Mouse (Mus musculus) megakaryocyte, embryonic 14.5 days (primary cell): ENCODE data around the gene Gm28047. TPM values are rescaled to one million over a fixed set of nuclear protein-coding genes. Genes with fewer than 3 reads are reported as not detected.

Experiments
- H3K27me3 ChIP-seq: replicated peaks from 2 replicates; pipeline ENCODE3; 2012; ENCODE audit warnings: inconsistent platforms
- H3K36me3 ChIP-seq: replicated peaks from 2 replicates; pipeline ENCODE3; 2012; ENCODE audit warnings: low read length, inconsistent platforms, mixed read lengths
- H3K4me1 ChIP-seq: 2 replicates; pipeline ENCODE4 v1.6.1; 2012; ENCODE audit warnings: inconsistent platforms
- H3K4me3 ChIP-seq: replicated peaks from 2 replicates; pipeline ENCODE3; 2012; ENCODE audit warnings: moderate library complexity, mild to moderate bottlenecking, inconsistent platforms
- H3K9me3 ChIP-seq: 2 replicates; pipeline ENCODE4 v1.6.1; 2012; ENCODE audit warnings: inconsistent platforms
- FLI1 ChIP-seq: IDR thresholded peaks from 2 replicates; pipeline ENCODE4 v1.6.1; 2012; ENCODE audit warnings: low read length, inconsistent platforms, mixed read lengths
- GATA1 ChIP-seq: IDR thresholded peaks from 3 replicates; pipeline ENCODE4 v1.6.1; 2012; ENCODE audit warnings: mixed read lengths, low read length, inconsistent platforms, borderline replicate concordance
- polyA plus RNA-seq: library from polyadenylated mRNA; stranded (reverse); fragments of >175 nt; gene quantifications from 2 replicates; pipeline ENCODE4 v1.2.3, GENCODE M21; 2012; ENCODE audit warnings: low replicate concordance; ENCODE audit not compliant: insufficient read depth

Gene Gm28047
- polyA plus RNA-seq, 1 experiment: not detected

DNA sequence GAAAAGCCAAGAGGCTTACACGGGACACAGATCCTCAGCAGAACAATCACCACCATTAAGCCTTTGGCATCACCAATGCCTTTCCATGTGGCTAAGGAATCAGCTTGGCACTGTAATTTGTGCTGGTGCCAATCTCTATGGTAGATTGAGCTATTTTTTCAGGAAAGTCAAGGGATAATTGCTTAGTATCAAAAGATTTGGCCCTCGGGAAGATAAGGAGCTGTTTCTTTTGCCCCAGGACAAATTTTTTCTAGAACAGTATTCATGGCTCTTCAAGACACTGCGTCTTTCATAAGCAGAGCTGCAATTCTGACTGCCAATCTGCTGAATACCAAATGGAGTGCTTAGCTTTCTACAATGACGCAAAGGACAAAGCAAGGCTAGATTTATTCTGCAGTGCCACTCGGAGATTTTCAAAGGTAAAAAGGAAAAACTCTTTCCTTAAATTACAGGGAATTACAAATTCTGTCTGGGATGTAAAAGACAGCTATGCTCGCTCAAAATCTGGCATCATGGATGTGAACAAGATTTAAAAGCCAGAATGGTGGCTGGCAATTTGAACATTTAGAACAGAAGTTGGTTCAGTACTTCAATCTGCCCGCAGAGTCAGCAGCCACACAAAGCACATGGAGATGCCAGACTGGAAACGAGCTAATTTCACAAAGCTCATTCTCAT is 41.0 kb downstream of the Gm28047 start:
- TF ChIP-seq FLI1 (no peak), GATA1 (no peak)
- no peaks in the 10 kb centered on the region for H3K4me1 ChIP-seq
- peaks cover 14% of the 10 kb centered on the region for H3K36me3 ChIP-seq
- H3K9me3 ChIP-seq: no peaks in the 10 kb centered on the region
- no peaks in the 10 kb centered on the region for H3K27me3 ChIP-seq
- no peak overlapping the region for H3K4me3 ChIP-seq

DNA sequence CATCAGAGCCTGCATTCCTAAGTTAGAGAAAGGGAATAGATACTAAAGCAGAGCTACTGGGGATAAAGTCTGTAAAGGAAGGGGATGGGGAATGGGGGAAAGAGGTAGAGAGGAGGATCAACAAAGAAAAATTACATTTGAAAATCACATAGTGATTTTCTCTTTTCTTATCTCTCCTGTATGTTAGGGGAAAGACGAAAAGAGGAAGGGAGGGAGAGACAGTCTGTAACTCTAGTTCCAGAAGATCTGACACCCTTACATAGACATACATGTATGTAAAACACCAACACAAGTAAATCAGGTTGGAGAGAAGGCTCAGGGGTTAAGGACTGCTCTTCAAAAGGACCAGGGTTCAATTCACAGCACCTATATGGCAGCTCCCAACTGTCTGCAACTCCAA is 43.7 kb downstream of the Gm28047 start:
- Histone ChIP-seq H3K9me3 (no peaks in the 10 kb centered on the region), H3K4me3 (no peak overlapping the region), H3K36me3 (peaks cover 23% of the 10 kb centered on the region), H3K4me1 (peaks cover 9% of the 10 kb centered on the region), H3K27me3 (no peaks in the 10 kb centered on the region)
- TF ChIP-seq GATA1: no peak
- TF ChIP-seq FLI1: no peak

DNA sequence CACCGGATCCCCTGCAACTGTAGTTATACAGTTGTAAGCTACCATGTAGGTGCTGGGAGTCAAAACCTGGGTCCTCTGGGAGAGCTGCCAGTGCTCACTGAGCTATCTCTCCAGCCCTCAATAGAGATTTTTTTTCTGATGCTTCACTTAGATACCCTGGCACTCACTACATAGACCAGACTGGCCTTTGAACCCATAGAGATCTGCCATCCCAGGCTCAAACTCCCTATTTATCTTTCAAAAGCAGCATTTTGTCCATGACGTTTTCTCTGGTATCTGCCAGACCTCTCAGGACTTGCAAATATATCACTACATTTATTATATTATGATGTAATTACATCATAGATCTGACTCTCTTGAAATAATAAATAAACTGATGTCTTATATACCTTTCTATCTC is 46.5 kb downstream of the Gm28047 start:
- Histone ChIP-seq H3K36me3 (peaks cover 34% of the 10 kb centered on the region), H3K27me3 (no peaks in the 10 kb centered on the region), H3K4me1 (peaks cover 9% of the 10 kb centered on the region), H3K9me3 (peaks cover 3% of the 10 kb centered on the region; the same call in 1 of the 2 replicates), H3K4me3 (no peak overlapping the region)
- TF ChIP-seq FLI1 (no peak), GATA1 (no peak)

DNA sequence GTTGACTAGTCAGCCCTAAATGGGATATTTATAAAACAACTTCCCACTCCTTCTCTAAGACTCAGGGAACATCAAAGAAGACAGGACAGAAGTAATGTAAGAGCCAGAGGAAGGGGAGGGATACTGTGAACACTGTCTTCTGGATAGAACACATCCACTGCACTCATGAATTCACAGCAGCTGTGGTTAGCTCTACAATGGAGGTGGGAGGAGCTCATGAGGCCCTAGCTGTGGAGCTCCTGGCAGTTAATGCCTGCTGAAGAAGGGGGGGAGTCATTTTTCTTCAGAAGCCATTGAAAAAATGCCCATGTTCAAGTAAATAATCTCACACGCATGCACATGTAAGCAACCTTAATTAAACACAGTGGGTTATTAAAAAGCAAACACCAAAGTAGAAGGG is 47.9 kb downstream of the Gm28047 start:
- H3K36me3 ChIP-seq: peaks cover 35% of the 10 kb centered on the region
- peaks cover 3% of the 10 kb centered on the region; the same call in 1 of the 2 replicates for H3K9me3 ChIP-seq
- H3K4me3 ChIP-seq: no peak overlapping the region
- H3K4me1 ChIP-seq: peaks cover 9% of the 10 kb centered on the region
- no peak for TF ChIP-seq GATA1
- TF ChIP-seq FLI1: no peak
- no peaks in the 10 kb centered on the region for H3K27me3 ChIP-seq

DNA sequence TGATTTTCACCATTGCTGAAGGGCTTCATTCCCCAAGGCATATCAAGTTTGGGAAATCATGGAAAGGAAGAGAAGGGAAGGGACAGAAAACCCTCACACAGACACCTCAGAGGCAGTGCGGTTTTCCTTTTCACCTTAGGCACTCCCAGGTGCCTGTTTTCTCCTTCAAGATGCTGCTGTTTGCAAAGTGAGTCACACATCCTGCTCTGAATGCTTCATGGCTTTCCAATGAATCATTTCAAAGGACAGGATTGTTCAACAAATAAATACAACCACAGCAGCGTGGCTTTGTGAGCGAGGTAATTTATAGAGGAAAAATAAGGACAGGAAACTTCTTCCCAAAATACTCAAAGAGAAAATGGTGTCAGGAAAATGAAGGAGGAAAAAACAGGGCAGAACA is 52.8 kb downstream of the Gm28047 start:
- H3K9me3 ChIP-seq: peaks cover 3% of the 10 kb centered on the region; the same call in 1 of the 2 replicates
- H3K27me3 ChIP-seq: no peaks in the 10 kb centered on the region
- no peak overlapping the region for H3K4me3 ChIP-seq
- peaks cover 4% of the 10 kb centered on the region for H3K4me1 ChIP-seq
- peaks cover 24% of the 10 kb centered on the region for H3K36me3 ChIP-seq
- TF ChIP-seq GATA1 (no peak), FLI1 (no peak)

DNA sequence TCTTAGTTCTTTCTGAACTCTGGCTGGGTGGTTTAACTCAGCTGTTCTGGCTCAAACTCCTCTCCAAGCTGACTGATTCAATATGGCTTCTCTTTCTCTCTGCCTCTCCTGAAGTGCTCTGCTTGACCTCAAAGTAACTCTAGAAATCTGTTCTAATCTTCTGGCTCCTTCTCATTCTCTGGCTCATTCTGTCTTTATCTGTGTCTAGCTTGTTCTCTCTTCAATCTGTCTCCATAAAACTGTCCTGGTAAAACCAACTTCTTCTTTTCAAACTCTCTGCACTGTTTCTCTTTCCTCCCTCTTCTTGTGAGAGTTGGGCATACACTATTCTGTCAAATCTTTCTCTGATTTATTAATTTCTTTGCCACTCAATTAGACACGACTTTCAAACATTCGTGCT is 57.0 kb downstream of the Gm28047 start:
- Histone ChIP-seq H3K36me3 (peaks cover 22% of the 10 kb centered on the region), H3K4me3 (no peak overlapping the region), H3K27me3 (no peaks in the 10 kb centered on the region), H3K4me1 (peaks cover 5% of the 10 kb centered on the region; the same call in 1 of the 2 replicates), H3K9me3 (no peaks in the 10 kb centered on the region)
- no peak for TF ChIP-seq GATA1
- no peak for TF ChIP-seq FLI1

DNA sequence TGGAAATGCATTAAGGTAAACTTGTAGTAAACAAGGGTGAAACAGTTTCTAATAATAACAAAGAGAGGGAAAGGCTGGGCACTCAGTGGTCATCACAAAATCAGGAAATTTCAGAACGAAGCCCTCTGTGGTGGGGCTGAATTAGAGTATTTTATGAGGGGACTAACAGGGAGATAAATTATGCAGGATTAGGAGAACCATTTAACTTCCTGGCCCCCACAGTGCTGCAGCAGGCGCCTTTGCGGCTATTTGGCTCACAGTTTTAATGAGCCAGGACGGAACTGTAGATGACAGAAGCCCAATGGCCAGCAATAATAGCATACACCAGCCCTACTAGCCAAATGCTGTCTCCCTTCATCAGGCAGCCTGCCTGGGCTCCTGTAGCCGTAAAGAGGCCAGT is 61.2 kb downstream of the Gm28047 start:
- H3K4me1 ChIP-seq: peaks cover 5% of the 10 kb centered on the region; the same call in 1 of the 2 replicates
- H3K27me3 ChIP-seq: no peaks in the 10 kb centered on the region
- H3K9me3 ChIP-seq: no peaks in the 10 kb centered on the region
- peaks cover 38% of the 10 kb centered on the region for H3K36me3 ChIP-seq
- TF ChIP-seq GATA1 (no peak), FLI1 (no peak)
- no peak overlapping the region for H3K4me3 ChIP-seq

DNA sequence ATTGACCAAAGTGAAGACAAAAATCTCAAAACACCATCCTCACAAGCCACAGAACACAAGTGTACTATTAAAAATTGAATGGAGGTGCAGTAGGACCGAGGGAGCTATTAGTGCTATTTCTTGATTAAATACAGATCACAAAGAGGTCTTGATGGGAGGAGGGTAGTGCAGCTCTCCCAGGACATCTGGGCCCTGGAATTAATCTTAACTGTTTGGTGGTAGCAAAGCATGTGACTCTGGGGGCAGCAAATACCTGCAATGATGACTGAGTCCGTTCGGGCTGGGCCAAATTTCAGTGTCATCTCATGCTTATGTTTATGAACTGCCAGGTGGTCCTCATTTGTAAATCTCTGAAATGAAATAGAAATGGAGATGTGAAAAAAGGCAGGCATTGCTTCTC is 61.8 kb downstream of the Gm28047 start:
- TF ChIP-seq FLI1 (no peak), GATA1 (no peak)
- Histone ChIP-seq H3K9me3 (no peaks in the 10 kb centered on the region), H3K27me3 (no peaks in the 10 kb centered on the region), H3K36me3 (peaks cover 41% of the 10 kb centered on the region), H3K4me3 (no peak overlapping the region), H3K4me1 (peaks cover 5% of the 10 kb centered on the region; the same call in 1 of the 2 replicates)

DNA sequence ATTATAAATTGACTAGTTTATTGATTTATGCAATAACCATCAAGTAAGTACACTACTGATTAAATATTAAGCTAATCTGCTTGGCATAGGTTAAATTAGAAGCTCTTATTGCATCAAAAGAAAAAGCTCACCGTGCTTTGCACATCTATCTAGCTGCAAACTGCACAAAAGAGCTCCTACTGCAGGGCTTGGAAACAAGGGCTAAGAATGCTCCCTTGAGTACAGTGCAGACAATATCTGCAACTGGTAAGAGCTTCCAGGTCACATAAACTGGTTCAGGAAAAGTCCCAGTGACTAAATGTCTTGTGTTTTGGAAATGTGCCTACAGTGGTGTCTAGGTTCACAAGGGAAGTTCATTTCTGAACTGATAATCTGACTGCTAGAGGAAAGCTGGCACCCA is 62.4 kb downstream of the Gm28047 start:
- H3K4me1 ChIP-seq: peaks cover 5% of the 10 kb centered on the region; the same call in 1 of the 2 replicates
- H3K27me3 ChIP-seq: no peaks in the 10 kb centered on the region
- no peak for TF ChIP-seq GATA1
- no peak for TF ChIP-seq FLI1
- peaks cover 46% of the 10 kb centered on the region for H3K36me3 ChIP-seq
- no peak overlapping the region for H3K4me3 ChIP-seq
- H3K9me3 ChIP-seq: no peaks in the 10 kb centered on the region

DNA sequence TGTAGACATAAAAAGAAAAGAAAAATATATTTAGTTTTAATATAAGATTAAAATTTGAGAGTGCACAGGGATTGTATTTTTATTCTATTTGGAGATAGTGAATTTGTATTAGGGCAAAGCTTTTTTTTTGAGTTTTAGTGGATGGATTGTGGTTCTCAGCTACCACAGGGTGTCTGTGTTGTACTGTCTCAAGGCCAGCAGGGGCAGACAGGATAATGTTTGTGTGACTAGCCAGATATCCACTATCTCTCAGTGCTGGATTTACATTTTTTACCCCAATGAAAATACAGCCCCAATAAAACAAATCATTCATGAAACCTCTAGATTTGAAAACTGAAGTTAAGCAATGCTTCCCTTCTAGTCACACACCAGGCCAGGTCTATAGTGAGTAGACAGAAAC is 67.3 kb downstream of the Gm28047 start:
- TF ChIP-seq GATA1 (no peak), FLI1 (no peak)
- Histone ChIP-seq H3K9me3 (no peaks in the 10 kb centered on the region), H3K4me1 (peaks cover 12% of the 10 kb centered on the region; the same call in 1 of the 2 replicates), H3K27me3 (no peaks in the 10 kb centered on the region), H3K4me3 (no peak overlapping the region), H3K36me3 (peaks cover 76% of the 10 kb centered on the region)
